Mouse (Mus musculus) forebrain, embryonic 16.5 days (tissue): ENCODE measurements at regions not wholly inside any gene's neighbourhood (a gene's known extent, or its start where the extent isn't known, plus 50 kb on each side); places are given as distances from the start of the nearest gene placed in this dataset.

ENCODE experiments used
- ATAC-seq: fragments of 200-750 bp; cut with Nextera tagmentation; 2 replicates; pipeline ENCODE4 v1.8.0; 2017; ENCODE audit warnings: mild to moderate bottlenecking, moderate library complexity
- H3K27ac ChIP-seq: fragments of 300-500 bp; sonication (generic); 2 replicates; pipeline ENCODE4 v1.5.1; 2014; ENCODE audit warnings: low read length, control low read depth
- H3K27me3 ChIP-seq: fragments of 300-500 bp; sonication (generic); replicated peaks from 2 replicates; pipeline ENCODE4 v1.6.1; 2014; ENCODE audit warnings: low read length; ENCODE audit not compliant: control insufficient read depth, insufficient read depth
- H3K36me3 ChIP-seq: fragments of 300-500 bp; sonication (generic); 2 replicates; pipeline ENCODE4 v1.6.1; 2014; ENCODE audit not compliant: control insufficient read depth, insufficient read depth
- H3K4me1 ChIP-seq: fragments of 300-500 bp; sonication (generic); replicated peaks from 2 replicates; pipeline ENCODE4 v1.6.1; 2014; ENCODE audit warnings: low read length; ENCODE audit not compliant: control insufficient read depth, insufficient read depth
- H3K4me2 ChIP-seq: fragments of 300-500 bp; sonication (generic); 2 replicates; pipeline ENCODE4 v1.6.1; 2014; ENCODE audit warnings: mild to moderate bottlenecking, low read length, control low read depth
- H3K4me3 ChIP-seq: fragments of 300-500 bp; sonication (generic); replicated peaks from 2 replicates; pipeline ENCODE4 v1.5.1; 2014; ENCODE audit warnings: mild to moderate bottlenecking, low read length, control low read depth
- H3K9ac ChIP-seq: fragments of 300-500 bp; sonication (generic); replicated peaks from 2 replicates; pipeline ENCODE4 v1.6.1; 2014; ENCODE audit warnings: low read depth, low read length, control low read depth
- H3K9me3 ChIP-seq: fragments of 300-500 bp; sonication (generic); 2 replicates; pipeline ENCODE4 v1.6.1; 2016; ENCODE audit warnings: low read length; ENCODE audit not compliant: control insufficient read depth
- WGBS: fragments of 180-500 bp; shearing (Covaris S2); extraction: QIAGEN DNeasy Blood & Tissue Kit; methylation state at CpG from one replicate; pipeline ENCODE4 v1.1.7; 2014; 5-methylcytosine and 5-hydroxymethylcytosine counted together

- no peaks in the 10 kb centered on the region for H3K4me1 ChIP-seq
Measured at GRCm38 (mm10) chr14:103906417-103907070, 62.3 kb upstream of the Ednrb start.

GRCm38 (mm10) chr14:103900817-103901216, 56.6 kb upstream of the Ednrb start:
- 72% methylated on average over 2 of the region's 2 CpGs for WGBS
- H3K9me3 ChIP-seq = no peaks in the 10 kb centered on the region
- H3K27ac ChIP-seq = no peak overlapping the region
- H3K36me3 ChIP-seq = no peaks in the 10 kb centered on the region
- H3K4me1 ChIP-seq = peaks cover 12% of the 10 kb centered on the region
- H3K4me2 ChIP-seq = no peak overlapping the region
- H3K4me3 ChIP-seq = no peak overlapping the region
- H3K27me3 ChIP-seq = no peaks in the 10 kb centered on the region
- no peak overlapping the region for H3K9ac ChIP-seq
- ATAC-seq = no peak

More at GRCm38 (mm10) chr14:103906417-103907070, 62.3 kb upstream of the Ednrb start:
- H3K27me3 ChIP-seq = no peaks in the 10 kb centered on the region
- H3K9me3 ChIP-seq = no peaks in the 10 kb centered on the region
- no peak for ATAC-seq
- no peak overlapping the region for H3K27ac ChIP-seq
- no peaks in the 10 kb centered on the region for H3K36me3 ChIP-seq
- no peak overlapping the region for H3K4me3 ChIP-seq
- no peak overlapping the region for H3K9ac ChIP-seq
- WGBS = 43% methylated on average over 2 of the region's 2 CpGs
- H3K4me2 ChIP-seq = no peak overlapping the region

- Histone ChIP-seq H3K9me3 (no peaks in the 10 kb centered on the region), H3K9ac (peak overlapping the region; percentile 32), H3K36me3 (no peaks in the 10 kb centered on the region), H3K4me3 (peak overlapping the region; percentile 30), H3K27me3 (no peaks in the 10 kb centered on the region), H3K27ac (no peak overlapping the region; the same call in 1 of the 2 replicates), H3K4me2 (peak overlapping the region; percentile 61), H3K4me1 (peaks cover 12% of the 10 kb centered on the region)
- WGBS = 7% methylated on average over 22 of the region's 22 CpGs
- ATAC-seq = peak; percentile 84
Measured at GRCm38 (mm10) chr14:103899111-103899814, 55.1 kb upstream of the Ednrb start.

GRCm38 (mm10) chr14:103898689-103899088, 54.5 kb upstream of the Ednrb start:
- no peaks in the 10 kb centered on the region for H3K9me3 ChIP-seq
- no peaks in the 10 kb centered on the region for H3K27me3 ChIP-seq
- peaks cover 12% of the 10 kb centered on the region for H3K4me1 ChIP-seq
- 4% methylated on average over 9 of the region's 9 CpGs for WGBS
- ATAC-seq = peak; percentile 76
- peak overlapping the region; percentile 32 for H3K9ac ChIP-seq
- peak overlapping the region; percentile 61 for H3K4me2 ChIP-seq
- H3K4me3 ChIP-seq = peak overlapping the region; percentile 30
- no peak overlapping the region for H3K27ac ChIP-seq
- H3K36me3 ChIP-seq = no peaks in the 10 kb centered on the region

- H3K27me3 ChIP-seq = no peaks in the 10 kb centered on the region
- H3K4me2 ChIP-seq = no peak overlapping the region
- no peak for ATAC-seq
- no peak overlapping the region for H3K9ac ChIP-seq
- 93% methylated on average over 7 of the region's 7 CpGs for WGBS
- H3K4me1 ChIP-seq = peaks cover 12% of the 10 kb centered on the region
- no peak overlapping the region for H3K4me3 ChIP-seq
- no peaks in the 10 kb centered on the region for H3K9me3 ChIP-seq
- no peaks in the 10 kb centered on the region for H3K36me3 ChIP-seq
- H3K27ac ChIP-seq = no peak overlapping the region
Measured at GRCm38 (mm10) chr14:103895261-103895660, 51.1 kb upstream of the Ednrb start.
